Mouse (Mus musculus) stomach, postnatal 0 days (tissue): ENCODE measurements around the gene Tma7.

Experiments
- CTCF ChIP-seq: IDR thresholded peaks from 2 replicates; pipeline ENCODE4 v1.5.1; 2016; ENCODE audit warnings: antibody characterized with exemption, low read depth, mild to moderate bottlenecking, moderate library complexity
- EP300 ChIP-seq: optimal IDR thresholded peaks from 2 replicates; pipeline ENCODE3; 2016; ENCODE audit warnings: antibody characterized with exemption

DNA sequence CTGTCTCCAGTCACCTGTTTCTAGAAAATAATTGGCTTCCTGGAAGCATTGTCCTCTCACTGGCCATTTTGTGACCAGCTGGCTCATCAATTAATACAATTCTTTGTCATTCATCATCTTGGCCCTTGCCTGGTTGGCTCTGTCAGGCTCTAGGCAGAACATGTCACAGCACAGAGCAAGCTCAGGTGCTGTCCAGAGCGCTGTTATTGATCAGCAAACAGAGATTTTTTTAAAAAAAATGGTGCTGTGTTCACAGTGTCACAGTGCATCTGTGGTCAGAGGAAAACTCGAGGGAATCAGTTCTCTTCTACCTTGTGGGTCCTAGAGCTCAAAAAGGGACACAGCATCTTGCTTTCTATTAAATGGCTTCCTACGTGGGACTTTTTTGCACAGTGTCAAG lies 43.1 kb upstream of the Tma7 start:
- TF ChIP-seq CTCF (no peak), EP300 (no peak)
